Mouse (Mus musculus): ENCODE results near the gene Usp20.

DNA sequence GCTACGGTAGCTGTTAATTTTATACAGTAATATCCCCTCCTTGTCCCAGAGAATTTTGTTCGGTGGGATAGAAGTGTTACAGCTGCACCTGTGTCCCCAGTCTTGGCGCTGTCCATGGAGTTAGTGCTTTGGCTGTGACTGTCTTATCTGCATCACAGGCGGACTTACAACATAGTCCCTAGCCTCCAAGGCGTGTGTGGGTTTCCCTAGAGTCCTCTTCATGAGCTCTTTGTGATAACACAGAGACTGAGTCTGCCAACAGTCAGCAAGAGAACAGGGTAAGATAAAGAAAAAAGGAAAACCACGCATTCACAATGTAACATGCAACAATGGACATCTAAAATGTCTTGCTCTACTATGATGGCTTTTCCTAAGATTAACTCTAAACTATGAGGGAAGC is 66.0 kb downstream of the Usp20 start:
- TF ChIP-seq CTCF (IDR thresholded peaks at IDR 0.05; ENCODE audit: extremely low read depth, insufficient read length, insufficient replicate concordance, low read depth, low read length) (no peak), POLR2A (IDR thresholded peaks at IDR 0.05; ENCODE audit: low read depth, low read length) (no peak)

Measured in small intestine, adult 2 months (tissue).